Mouse (Mus musculus) spleen, adult 2 months (tissue): ENCODE results near the gene Mfsd11.

Experiments
- CTCF ChIP-seq: fragments of 200-500 bp; IDR thresholded peaks from 2 replicates; pipeline ENCODE4 v1.5.1; 2011; ENCODE audit warnings: mild to moderate bottlenecking, inconsistent platforms; ENCODE audit not compliant: insufficient read depth, insufficient read length, insufficient replicate concordance; ENCODE audit errors: extremely low read depth
- POLR2A ChIP-seq: fragments of 200-500 bp; IDR thresholded peaks from 2 replicates; pipeline ENCODE4 v1.6.1; 2011; ENCODE audit warnings: low read depth, low read length, inconsistent platforms

DNA sequence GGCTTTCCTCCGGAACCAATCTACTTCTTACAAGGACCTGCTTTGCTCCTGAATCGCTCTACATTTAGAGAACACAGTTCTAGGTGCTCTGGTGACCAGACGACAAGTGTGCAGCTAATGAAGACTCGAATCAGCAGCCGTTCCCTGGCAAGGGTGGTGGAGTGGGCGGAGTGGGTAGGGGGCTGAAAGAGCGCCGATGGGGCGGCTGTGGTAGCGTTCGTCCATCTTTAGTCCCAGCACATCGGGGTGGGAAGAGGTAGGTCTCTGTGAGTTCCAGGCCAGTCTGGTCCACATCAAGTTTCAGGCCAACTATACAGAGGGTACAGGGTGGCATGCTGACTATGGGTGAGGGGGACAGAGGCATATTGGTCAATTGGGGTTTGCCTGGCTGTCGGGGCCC lies 38.6 kb upstream of the Mfsd11 start:
- TF ChIP-seq CTCF: no peak
- no peak for TF ChIP-seq POLR2A
